Mouse (Mus musculus): ENCODE measurements around the gene Klhl1. TPM values are rescaled to one million over a fixed set of nuclear protein-coding genes. Genes with fewer than 3 reads are reported as not detected.

Gene Klhl1
- polyA plus RNA-seq (2014; fragmentation: Nextera tagmentation; extraction: Ambion mirVana), result not detected in 2 replicates

GRCm38 (mm10) chr14:96518954-96519682, at the start of gene Klhl1:
TSS of gene Klhl1 (minus strand) at chr14:96519102.
- no peaks in the 10 kb centered on the region for H3K4me1 ChIP-seq (replicated peaks; ENCODE audit: control insufficient read depth, insufficient read depth, low read length)
- no peaks in the 10 kb centered on the region for H3K9me3 ChIP-seq (ENCODE audit: control insufficient read depth, low read length)
- no peak within 1 kb of the TSS for H3K27ac ChIP-seq (ENCODE audit: low read depth, low read length)
- peak within 1 kb of the TSS; percentile 36 for H3K4me3 ChIP-seq (ENCODE audit: low read depth, low read length)
- no peak within 1 kb of the TSS for H3K9ac ChIP-seq (ENCODE audit: low read depth, low read length)
- H3K36me3 ChIP-seq (ENCODE audit: control insufficient read depth, insufficient read depth, low read length), result no peaks in the 10 kb centered on the region
- H3K4me2 ChIP-seq, result peak within 1 kb of the TSS; percentile 68
- H3K27me3 ChIP-seq (replicated peaks; ENCODE audit: control insufficient read depth, insufficient read depth, low read length), result peaks cover 13% of the 10 kb centered on the region
- DNase-seq (ENCODE audit: low spot score) (no peak), ATAC-seq (replicated peaks; ENCODE audit: low FRiP score) (no peak)
- WGBS, result 46% methylated on average over 13 of the region's 13 CpGs

- Histone ChIP-seq H3K27me3 (replicated peaks; ENCODE audit: control insufficient read depth, insufficient read depth, low read length) (no peaks in the 10 kb centered on the region), H3K36me3 (ENCODE audit: control insufficient read depth, insufficient read depth, low read length) (no peaks in the 10 kb centered on the region), H3K4me1 (replicated peaks; ENCODE audit: control insufficient read depth, insufficient read depth, low read length) (no peaks in the 10 kb centered on the region), H3K4me3 (ENCODE audit: low read depth, low read length) (no peak overlapping the region), H3K9ac (ENCODE audit: low read depth, low read length) (no peak overlapping the region), H3K9me3 (ENCODE audit: control insufficient read depth, low read length) (no peaks in the 10 kb centered on the region), H3K4me2 (no peak overlapping the region), H3K27ac (ENCODE audit: low read depth, low read length) (no peak overlapping the region)
- no peak for ATAC-seq (replicated peaks; ENCODE audit: low FRiP score)
- WGBS, result 80% methylated on average over 2 of the region's 2 CpGs
- no peak for DNase-seq (ENCODE audit: low spot score)
Observed at GRCm38 (mm10) chr14:96553668-96554067, 34.8 kb upstream of the Klhl1 start.

GRCm38 (mm10) chr14:96518151-96518953, 550 bp downstream of the Klhl1 start:
- ATAC-seq (replicated peaks; ENCODE audit: low FRiP score) (no peak; the same call in 1 of the 2 replicates), DNase-seq (ENCODE audit: low spot score) (no peak)
- Histone ChIP-seq H3K4me1 (replicated peaks; ENCODE audit: control insufficient read depth, insufficient read depth, low read length) (no peaks in the 10 kb centered on the region), H3K4me2 (peak overlapping the region; percentile 68), H3K36me3 (ENCODE audit: control insufficient read depth, insufficient read depth, low read length) (no peaks in the 10 kb centered on the region), H3K4me3 (ENCODE audit: low read depth, low read length) (peak overlapping the region; percentile 36), H3K27me3 (replicated peaks; ENCODE audit: control insufficient read depth, insufficient read depth, low read length) (peaks cover 13% of the 10 kb centered on the region), H3K27ac (ENCODE audit: low read depth, low read length) (no peak overlapping the region), H3K9me3 (ENCODE audit: control insufficient read depth, low read length) (no peaks in the 10 kb centered on the region), H3K9ac (ENCODE audit: low read depth, low read length) (no peak overlapping the region)
- WGBS, result 3% methylated on average over 35 of the region's 35 CpGs

- no peak overlapping the region for H3K9ac ChIP-seq (ENCODE audit: low read depth, low read length)
- 13% methylated on average over 9 of the region's 9 CpGs for WGBS
- H3K4me1 ChIP-seq (replicated peaks; ENCODE audit: control insufficient read depth, insufficient read depth, low read length), result no peaks in the 10 kb centered on the region
- peak overlapping the region; percentile 36 for H3K4me3 ChIP-seq (ENCODE audit: low read depth, low read length)
- DNase-seq (ENCODE audit: low spot score), result no peak
- no peak overlapping the region for H3K27ac ChIP-seq (ENCODE audit: low read depth, low read length)
- H3K27me3 ChIP-seq (replicated peaks; ENCODE audit: control insufficient read depth, insufficient read depth, low read length), result peaks cover 13% of the 10 kb centered on the region
- no peak for ATAC-seq (replicated peaks; ENCODE audit: low FRiP score)
- H3K36me3 ChIP-seq (ENCODE audit: control insufficient read depth, insufficient read depth, low read length), result no peaks in the 10 kb centered on the region
- peak overlapping the region; percentile 68 for H3K4me2 ChIP-seq
- H3K9me3 ChIP-seq (ENCODE audit: control insufficient read depth, low read length), result no peaks in the 10 kb centered on the region
Observed at GRCm38 (mm10) chr14:96517727-96518126, 1.2 kb downstream of the Klhl1 start.

GRCm38 (mm10) chr14:96499936-96500335, 19.0 kb downstream of the Klhl1 start:
- DNase-seq (ENCODE audit: low spot score) (no peak), ATAC-seq (replicated peaks; ENCODE audit: low FRiP score) (no peak)
- H3K27me3 ChIP-seq (replicated peaks; ENCODE audit: control insufficient read depth, insufficient read depth, low read length), result no peaks in the 10 kb centered on the region
- no peak overlapping the region for H3K4me2 ChIP-seq
- H3K4me3 ChIP-seq (ENCODE audit: low read depth, low read length), result no peak overlapping the region
- no peaks in the 10 kb centered on the region for H3K9me3 ChIP-seq (ENCODE audit: control insufficient read depth, low read length)
- WGBS, result 84% methylated on average over 2 of the region's 2 CpGs
- H3K9ac ChIP-seq (ENCODE audit: low read depth, low read length), result no peak overlapping the region
- no peaks in the 10 kb centered on the region for H3K36me3 ChIP-seq (ENCODE audit: control insufficient read depth, insufficient read depth, low read length)
- no peak overlapping the region for H3K27ac ChIP-seq (ENCODE audit: low read depth, low read length)
- H3K4me1 ChIP-seq (replicated peaks; ENCODE audit: control insufficient read depth, insufficient read depth, low read length), result no peaks in the 10 kb centered on the region

GRCm38 (mm10) chr14:96471812-96472211, 47.1 kb downstream of the Klhl1 start:
- H3K4me3 ChIP-seq (ENCODE audit: low read depth, low read length), result no peak overlapping the region
- no peak overlapping the region for H3K4me2 ChIP-seq
- H3K27ac ChIP-seq (ENCODE audit: low read depth, low read length), result no peak overlapping the region
- no peaks in the 10 kb centered on the region for H3K4me1 ChIP-seq (replicated peaks; ENCODE audit: control insufficient read depth, insufficient read depth, low read length)
- no peak for ATAC-seq (replicated peaks; ENCODE audit: low FRiP score)
- H3K36me3 ChIP-seq (ENCODE audit: control insufficient read depth, insufficient read depth, low read length), result no peaks in the 10 kb centered on the region
- H3K9ac ChIP-seq (ENCODE audit: low read depth, low read length), result no peak overlapping the region
- H3K27me3 ChIP-seq (replicated peaks; ENCODE audit: control insufficient read depth, insufficient read depth, low read length), result no peaks in the 10 kb centered on the region
- WGBS, result 86% methylated on average over 2 of the region's 2 CpGs
- no peaks in the 10 kb centered on the region for H3K9me3 ChIP-seq (ENCODE audit: control insufficient read depth, low read length)
- no peak for DNase-seq (ENCODE audit: low spot score)

- ATAC-seq (replicated peaks; ENCODE audit: low FRiP score) (no peak), DNase-seq (ENCODE audit: low spot score) (no peak)
- H3K4me2 ChIP-seq, result no peak overlapping the region
- H3K4me3 ChIP-seq (ENCODE audit: low read depth, low read length), result no peak overlapping the region
- H3K9me3 ChIP-seq (ENCODE audit: control insufficient read depth, low read length), result no peaks in the 10 kb centered on the region
- H3K36me3 ChIP-seq (ENCODE audit: control insufficient read depth, insufficient read depth, low read length), result no peaks in the 10 kb centered on the region
- no peak overlapping the region for H3K9ac ChIP-seq (ENCODE audit: low read depth, low read length)
- H3K27ac ChIP-seq (ENCODE audit: low read depth, low read length), result no peak overlapping the region
- no peaks in the 10 kb centered on the region for H3K27me3 ChIP-seq (replicated peaks; ENCODE audit: control insufficient read depth, insufficient read depth, low read length)
- no peaks in the 10 kb centered on the region for H3K4me1 ChIP-seq (replicated peaks; ENCODE audit: control insufficient read depth, insufficient read depth, low read length)
Observed at GRCm38 (mm10) chr14:96471336-96471735, 47.6 kb downstream of the Klhl1 start.

GRCm38 (mm10) chr14:96461756-96462155, 57.1 kb downstream of the Klhl1 start:
- Histone ChIP-seq H3K27me3 (replicated peaks; ENCODE audit: control insufficient read depth, insufficient read depth, low read length) (no peaks in the 10 kb centered on the region), H3K4me1 (replicated peaks; ENCODE audit: control insufficient read depth, insufficient read depth, low read length) (no peaks in the 10 kb centered on the region), H3K27ac (ENCODE audit: low read depth, low read length) (no peak overlapping the region), H3K9me3 (ENCODE audit: control insufficient read depth, low read length) (no peaks in the 10 kb centered on the region), H3K4me2 (no peak overlapping the region), H3K9ac (ENCODE audit: low read depth, low read length) (no peak overlapping the region), H3K4me3 (ENCODE audit: low read depth, low read length) (no peak overlapping the region), H3K36me3 (ENCODE audit: control insufficient read depth, insufficient read depth, low read length) (no peaks in the 10 kb centered on the region)
- 91% methylated on average over 2 of the region's 2 CpGs for whole genome bisulfite sequencing
- DNase-seq (ENCODE audit: low spot score) (no peak), ATAC-seq (replicated peaks; ENCODE audit: low FRiP score) (no peak)
